25 mouse cellular contexts compared by ENCODE assay signal in the genomic region with DNA sequence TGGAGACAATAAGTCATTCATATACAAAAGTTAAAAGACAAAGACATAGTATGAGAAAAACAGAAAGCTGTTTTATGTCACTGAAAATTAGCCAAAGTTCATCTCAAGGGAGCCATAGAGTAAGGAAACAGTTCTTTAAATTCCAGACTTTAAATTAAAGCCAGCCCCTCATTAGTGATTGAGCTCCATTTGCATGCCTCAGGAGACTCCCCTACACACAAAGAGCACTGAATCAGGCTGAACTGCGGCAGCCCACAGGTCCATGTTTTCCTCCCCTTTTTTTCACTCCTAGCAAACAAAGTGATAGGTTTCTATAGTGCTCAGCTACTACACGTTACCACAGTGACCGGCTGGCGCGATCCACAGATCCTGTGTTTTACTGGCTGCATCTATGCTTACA. TPM values are rescaled to one million over a fixed set of nuclear protein-coding genes. Genes with fewer than 3 reads are reported as not detected.
DNase-seq lines count a peak whose midpoint lies in the region; ATAC-seq lines count a peak whose summit lies in the region.
"Had no signal": no experiment of that assay in that cellular context is flagged by ENCODE, and none has a peak within 500 bp of the region (broad histone marks: within the 10 kb centered on the region; RNA-seq: fewer than 3 reads in every experiment).

No protein-coding gene starts in this region.

- no peak overlapping the region for H3K4me3 ChIP-seq in forebrain, embryonic 11.5 days (ENCODE audit: low read depth, low read length)
- H3K4me3 ChIP-seq in forebrain, embryonic 10.5 days: no peak overlapping the region
- H3K4me3 ChIP-seq in limb, embryonic 12.5 days (replicated peaks): no peak overlapping the region
- H3K4me3 ChIP-seq in kidney, embryonic 16.5 days (ENCODE audit: low read length): no peak overlapping the region
- H3K4me3 ChIP-seq: embryonic facial prominence, embryonic 15.5 days; gastrocnemius, adult 2 months; midbrain, embryonic 10.5 days had no signal

- H3K4me2 ChIP-seq in forebrain, embryonic 11.5 days (ENCODE audit: low read depth, low read length, severe bottlenecking): no peak overlapping the region
- no peak overlapping the region for H3K4me2 ChIP-seq in limb, embryonic 12.5 days
- H3K4me2 ChIP-seq in kidney, embryonic 16.5 days (replicated peaks; ENCODE audit: low read depth, low read length): no peak overlapping the region
- H3K4me2 ChIP-seq: embryonic facial prominence, embryonic 15.5 days; hindbrain, embryonic 14.5 days had no signal

- WGBS in forebrain, embryonic 11.5 days: 57% methylated on average over 5 of the region's 5 CpGs
- WGBS in forebrain, embryonic 10.5 days: 67% methylated on average over 5 of the region's 5 CpGs
- WGBS in limb, embryonic 12.5 days: 56% methylated on average over 5 of the region's 5 CpGs
- 56% methylated on average over 5 of the region's 5 CpGs for WGBS in kidney, embryonic 16.5 days

- no peak overlapping the region for H3K9ac ChIP-seq in forebrain, embryonic 11.5 days (ENCODE audit: low read length)
- no peak overlapping the region for H3K9ac ChIP-seq in limb, embryonic 12.5 days (replicated peaks)
- no peak overlapping the region for H3K9ac ChIP-seq in kidney, embryonic 16.5 days (replicated peaks; ENCODE audit: low read length)
- H3K9ac ChIP-seq: embryonic facial prominence, embryonic 15.5 days; hindbrain, embryonic 14.5 days had no signal

- no peaks in the 10 kb centered on the region for H3K9me3 ChIP-seq in forebrain, embryonic 11.5 days (ENCODE audit: control insufficient read depth, low read length)
- no peaks in the 10 kb centered on the region for H3K9me3 ChIP-seq in forebrain, embryonic 10.5 days
- H3K9me3 ChIP-seq in limb, embryonic 12.5 days: no peaks in the 10 kb centered on the region
- H3K9me3 ChIP-seq in kidney, embryonic 16.5 days (ENCODE audit: low read length): no peaks in the 10 kb centered on the region
- H3K9me3 ChIP-seq: embryonic facial prominence, embryonic 15.5 days; midbrain, embryonic 10.5 days had no signal

- no peaks in the 10 kb centered on the region for H3K27me3 ChIP-seq in forebrain, embryonic 11.5 days (ENCODE audit: control insufficient read depth, insufficient read depth, low read length)
- no peaks in the 10 kb centered on the region for H3K27me3 ChIP-seq in forebrain, embryonic 10.5 days (ENCODE audit: poor library complexity, severe bottlenecking)
- H3K27me3 ChIP-seq in limb, embryonic 12.5 days: no peaks in the 10 kb centered on the region
- H3K27me3 ChIP-seq in kidney, embryonic 16.5 days (ENCODE audit: insufficient read depth, low read length): no peaks in the 10 kb centered on the region
- H3K27me3 ChIP-seq: embryonic facial prominence, embryonic 15.5 days had no signal

- H3K4me1 ChIP-seq in forebrain, embryonic 11.5 days (replicated peaks; ENCODE audit: control insufficient read depth, insufficient read depth, low read length): no peaks in the 10 kb centered on the region
- peaks cover 13% of the 10 kb centered on the region; the same call in 1 of the 2 replicates for H3K4me1 ChIP-seq in forebrain, embryonic 10.5 days
- peaks cover 5% of the 10 kb centered on the region for H3K4me1 ChIP-seq in limb, embryonic 12.5 days (replicated peaks)
- no peaks in the 10 kb centered on the region for H3K4me1 ChIP-seq in kidney, embryonic 16.5 days (ENCODE audit: insufficient read depth, low read length)
- H3K4me1 ChIP-seq: embryonic facial prominence, embryonic 15.5 days; midbrain, embryonic 10.5 days had no signal

- ATAC-seq in forebrain, embryonic 11.5 days (replicated peaks; ENCODE audit: low FRiP score): no peak
- ATAC-seq in limb, embryonic 12.5 days (ENCODE audit: insufficient number of reproducible peaks, insufficient read depth, low FRiP score, low TSS enrichment, low read depth): peak; percentile 87
- no peak for ATAC-seq in kidney, embryonic 16.5 days (ENCODE audit: low FRiP score, low TSS enrichment)
- ATAC-seq: inflammation-experienced regulatory T-cells, adult 6 months; lung, postnatal 0 days had no signal

- no peaks in the 10 kb centered on the region for H3K36me3 ChIP-seq in forebrain, embryonic 11.5 days (ENCODE audit: control insufficient read depth, insufficient read depth, low read length)
- H3K36me3 ChIP-seq in forebrain, embryonic 10.5 days (replicated peaks): no peaks in the 10 kb centered on the region
- no peaks in the 10 kb centered on the region for H3K36me3 ChIP-seq in limb, embryonic 12.5 days
- H3K36me3 ChIP-seq in kidney, embryonic 16.5 days (ENCODE audit: insufficient read depth, low read length): no peaks in the 10 kb centered on the region
- H3K36me3 ChIP-seq: embryonic facial prominence, embryonic 15.5 days; midbrain, embryonic 10.5 days had no signal

- no peak overlapping the region for H3K27ac ChIP-seq in forebrain, embryonic 11.5 days (ENCODE audit: low read depth, low read length)
- no peak overlapping the region for H3K27ac ChIP-seq in forebrain, embryonic 10.5 days
- peak overlapping the region; percentile 68; the same call in 1 of the 2 replicates for H3K27ac ChIP-seq in limb, embryonic 12.5 days
- H3K27ac ChIP-seq in kidney, embryonic 16.5 days (ENCODE audit: low read length): no peak overlapping the region
- H3K27ac ChIP-seq: embryonic facial prominence, embryonic 15.5 days; gastrocnemius, adult 2 months; hindbrain, embryonic 14.5 days; midbrain, embryonic 10.5 days had no signal

- peak; percentile 50 for DNase-seq in forebrain, embryonic 11.5 days (ENCODE audit: low spot score)
- no peak for DNase-seq in forebrain, embryonic 10.5 days (ENCODE audit: extremely low spot score, low spot score)
- peak; percentile 6 for DNase-seq in right cerebral cortex, postnatal 4 days
- no peak for DNase-seq in right cerebral cortex, postnatal 25 days
- DNase-seq in lung, postnatal 14 days: no peak
- DNase-seq: adrenal gland, postnatal 14 days; cerebellum, adult 9-10 months; gastrocnemius, adult 2 months; kidney, adult 2 months; kidney, postnatal 14 days; retina, postnatal 1 day; thymus, adult 2 months; thymus, postnatal 4 days had no signal

RNA-seq across cellular contexts. Expression of a gene that starts 9.6 kb away (rescaled TPM):
- polyA plus RNA-seq in forebrain, embryonic 11.5 days (2014; fragmentation: Nextera tagmentation; extraction: Ambion mirVana): not detected in 2 replicates
- not detected in 2 replicates for polyA plus RNA-seq in forebrain, embryonic 10.5 days (2016; fragmentation: Nextera tagmentation; extraction: Ambion mirVana)
- not detected in 2 replicates for polyA plus RNA-seq in limb, embryonic 12.5 days (2016; fragmentation: Nextera tagmentation; extraction: Ambion mirVana)
- not detected in 2 replicates for polyA plus RNA-seq in kidney, embryonic 16.5 days (2015; fragmentation: Nextera tagmentation; extraction: Ambion mirVana)
- polyA plus RNA-seq: embryonic facial prominence, embryonic 15.5 days; heart, embryonic 14.5 days; hindbrain, embryonic 14.5 days; inflammation-experienced regulatory T-cells, adult 6 months; kidney, adult 2 months; liver, adult 2 months; liver, embryonic 16.5 days; lung, postnatal 0 days; midbrain, embryonic 10.5 days; small intestine, adult 2 months; stomach, embryonic 16.5 days; thymus, adult 2 months had no signal

RNA-seq across cellular contexts. Expression of a gene that starts 22.5 kb away (rescaled TPM):
- 19.1 and 19.5 TPM in 2 replicates for polyA plus RNA-seq in forebrain, embryonic 11.5 days (2014; fragmentation: Nextera tagmentation; extraction: Ambion mirVana)
- polyA plus RNA-seq in forebrain, embryonic 10.5 days (2016; fragmentation: Nextera tagmentation; extraction: Ambion mirVana): 14.3 and 17.1 TPM in 2 replicates
- polyA plus RNA-seq in limb, embryonic 12.5 days (2016; fragmentation: Nextera tagmentation; extraction: Ambion mirVana): 12.0 and 13.3 TPM in 2 replicates
- polyA plus RNA-seq in kidney, embryonic 16.5 days (2015; fragmentation: Nextera tagmentation; extraction: Ambion mirVana): 16.9 and 17.4 TPM in 2 replicates

Comparison
In these comparisons a context has a peak if more than half of its experiments do, and no peak if none do; other contexts are left out.
1. DNase-seq: peak in forebrain, embryonic 11.5 days (single experiment) and right cerebral cortex, postnatal 4 days (single experiment); none in forebrain, embryonic 10.5 days (single experiment), right cerebral cortex, postnatal 25 days (single experiment) and lung, postnatal 14 days (single experiment).